Mouse (Mus musculus): ENCODE results near the gene Pdxk. TPM values are rescaled to one million over a fixed set of nuclear protein-coding genes. Genes with fewer than 3 reads are reported as not detected.

Gene Pdxk
- total RNA-seq, 1 experiment, result 10.3 TPM

- H3K4me1 ChIP-seq (ENCODE audit: control insufficient read depth in 2 of 2, insufficient read depth in 2 of 2, low read length in 2 of 2, poor library complexity in 1 of 2), result peaks cover 0 to 8% of the 10 kb centered on the region in 2 experiments; a peak in 1 of 4 replicates
Measured at GRCm38 (mm10) chr10:78401127-78401526, 63.6 kb downstream of the Pdxk start.

GRCm38 (mm10) chr10:78399090-78399657 is 65.6 kb downstream of the Pdxk start:
- in situ Hi-C loops (cut with MboI; ENCODE audit: low sequenced_read_pairs in 2 of 2, unreplicated experiment in 2 of 2), result no loop called here
- H3K9ac ChIP-seq (ENCODE audit: insufficient read depth, low read depth, low read length, poor library complexity, severe bottlenecking), result no peak overlapping the region; the same call in 1 of the 2 replicates
- H3K4me3 ChIP-seq (ENCODE audit: insufficient read depth in 1 of 2, low read depth in 1 of 2, low read length in 2 of 2, poor library complexity in 1 of 2, severe bottlenecking in 1 of 2), result no peak overlapping the region
- DNase-seq (ENCODE audit: low read depth, low spot score), result no peak
- no peaks in the 10 kb centered on the region for H3K9me3 ChIP-seq (ENCODE audit: control insufficient read depth, insufficient read depth, low read depth, low read length)
- H3K4me1 ChIP-seq (ENCODE audit: control insufficient read depth in 2 of 2, insufficient read depth in 2 of 2, low read length in 2 of 2, poor library complexity in 1 of 2), result peaks cover 0 to 11% of the 10 kb centered on the region in 2 experiments; a peak in 1 of 4 replicates
- TF ChIP-seq CHD2 (IDR thresholded peaks at IDR 0.05; ENCODE audit: low read depth, low read length) (no peak), ZNF384 (IDR thresholded peaks at IDR 0.05; ENCODE audit: low read depth, low read length) (no peak), ZC3H11A (IDR thresholded peaks at IDR 0.05; ENCODE audit: borderline replicate concordance, low read depth, low read length) (no peak), MAFK (IDR thresholded peaks at IDR 0.05; ENCODE audit: insufficient read depth, low read depth, low read length) (no peak), HCFC1 (IDR thresholded peaks at IDR 0.05; ENCODE audit: borderline replicate concordance, insufficient read depth, low read length) (no peak)
- H3K36me3 ChIP-seq (ENCODE audit: control insufficient read depth, insufficient read depth, low read length, poor library complexity, severe bottlenecking), result peaks cover 40% of the 10 kb centered on the region
- no peak overlapping the region for H3K27ac ChIP-seq (ENCODE audit: insufficient read depth, low read depth, low read length, poor library complexity, severe bottlenecking)

More at GRCm38 (mm10) chr10:78401127-78401526, 63.6 kb downstream of the Pdxk start:
- in situ Hi-C loops (cut with MboI; ENCODE audit: low sequenced_read_pairs in 2 of 2, unreplicated experiment in 2 of 2), result no loop called here
- no peak overlapping the region for H3K4me3 ChIP-seq (ENCODE audit: insufficient read depth in 1 of 2, low read depth in 1 of 2, low read length in 2 of 2, poor library complexity in 1 of 2, severe bottlenecking in 1 of 2)
- DNase-seq (ENCODE audit: low read depth, low spot score), result no peak
- H3K36me3 ChIP-seq (ENCODE audit: control insufficient read depth, insufficient read depth, low read length, poor library complexity, severe bottlenecking), result peaks cover 58% of the 10 kb centered on the region
- no peak overlapping the region for H3K9ac ChIP-seq (ENCODE audit: insufficient read depth, low read depth, low read length, poor library complexity, severe bottlenecking)
- TF ChIP-seq CHD2 (IDR thresholded peaks at IDR 0.05; ENCODE audit: low read depth, low read length), result no peak
- TF ChIP-seq MAFK (IDR thresholded peaks at IDR 0.05; ENCODE audit: insufficient read depth, low read depth, low read length), result no peak
- TF ChIP-seq ZC3H11A (IDR thresholded peaks at IDR 0.05; ENCODE audit: borderline replicate concordance, low read depth, low read length), result no peak
- TF ChIP-seq ZNF384 (IDR thresholded peaks at IDR 0.05; ENCODE audit: low read depth, low read length), result no peak
- no peak for TF ChIP-seq HCFC1 (IDR thresholded peaks at IDR 0.05; ENCODE audit: borderline replicate concordance, insufficient read depth, low read length)
- H3K9me3 ChIP-seq (ENCODE audit: control insufficient read depth, insufficient read depth, low read depth, low read length), result no peaks in the 10 kb centered on the region
- H3K27ac ChIP-seq (ENCODE audit: insufficient read depth, low read depth, low read length, poor library complexity, severe bottlenecking), result peak overlapping the region; percentile 34; the same call in 1 of the 2 replicates

GRCm38 (mm10) chr10:78396625-78396885 is 68.2 kb downstream of the Pdxk start:
- peaks cover 14% of the 10 kb centered on the region for H3K36me3 ChIP-seq (ENCODE audit: control insufficient read depth, insufficient read depth, low read length, poor library complexity, severe bottlenecking)
- peaks cover 0 to 11% of the 10 kb centered on the region in 2 experiments; a peak in 2 of 4 replicates for H3K4me1 ChIP-seq (ENCODE audit: control insufficient read depth in 2 of 2, insufficient read depth in 2 of 2, low read length in 2 of 2, poor library complexity in 1 of 2)
- H3K9ac ChIP-seq (ENCODE audit: insufficient read depth, low read depth, low read length, poor library complexity, severe bottlenecking), result no peak overlapping the region
- no peak overlapping the region for H3K27ac ChIP-seq (ENCODE audit: insufficient read depth, low read depth, low read length, poor library complexity, severe bottlenecking)
- TF ChIP-seq CHD2 (IDR thresholded peaks at IDR 0.05; ENCODE audit: low read depth, low read length) (no peak), ZC3H11A (IDR thresholded peaks at IDR 0.05; ENCODE audit: borderline replicate concordance, low read depth, low read length) (no peak), ZNF384 (IDR thresholded peaks at IDR 0.05; ENCODE audit: low read depth, low read length) (no peak), MAFK (IDR thresholded peaks at IDR 0.05; ENCODE audit: insufficient read depth, low read depth, low read length) (no peak)
- in situ Hi-C loops (cut with MboI; ENCODE audit: low sequenced_read_pairs in 2 of 2, unreplicated experiment in 2 of 2), result no loop called here
- no peak for DNase-seq (ENCODE audit: low read depth, low spot score)
- no peak overlapping the region for H3K4me3 ChIP-seq (ENCODE audit: insufficient read depth in 1 of 2, low read depth in 1 of 2, low read length in 2 of 2, poor library complexity in 1 of 2, severe bottlenecking in 1 of 2)
- H3K9me3 ChIP-seq (ENCODE audit: control insufficient read depth, insufficient read depth, low read depth, low read length), result no peaks in the 10 kb centered on the region

GRCm38 (mm10) chr10:78395819-78396624 is 68.8 kb downstream of the Pdxk start:
- in situ Hi-C loops (cut with MboI; ENCODE audit: low sequenced_read_pairs in 2 of 2, unreplicated experiment in 2 of 2), result no loop called here
- H3K36me3 ChIP-seq (ENCODE audit: control insufficient read depth, insufficient read depth, low read length, poor library complexity, severe bottlenecking), result peaks cover 9% of the 10 kb centered on the region
- no peak overlapping the region for H3K27ac ChIP-seq (ENCODE audit: insufficient read depth, low read depth, low read length, poor library complexity, severe bottlenecking)
- H3K9me3 ChIP-seq (ENCODE audit: control insufficient read depth, insufficient read depth, low read depth, low read length), result no peaks in the 10 kb centered on the region
- TF ChIP-seq CHD2 (IDR thresholded peaks at IDR 0.05; ENCODE audit: low read depth, low read length) (no peak), ZC3H11A (IDR thresholded peaks at IDR 0.05; ENCODE audit: borderline replicate concordance, low read depth, low read length) (no peak), ZNF384 (IDR thresholded peaks at IDR 0.05; ENCODE audit: low read depth, low read length) (no peak)
- DNase-seq (ENCODE audit: low read depth, low spot score), result peak; percentile 97
- H3K9ac ChIP-seq (ENCODE audit: insufficient read depth, low read depth, low read length, poor library complexity, severe bottlenecking), result no peak overlapping the region
- H3K4me3 ChIP-seq (ENCODE audit: insufficient read depth in 1 of 2, low read depth in 1 of 2, low read length in 2 of 2, poor library complexity in 1 of 2, severe bottlenecking in 1 of 2), result no peak overlapping the region
- peaks cover 0 to 11% of the 10 kb centered on the region in 2 experiments; a peak in 2 of 4 replicates for H3K4me1 ChIP-seq (ENCODE audit: control insufficient read depth in 2 of 2, insufficient read depth in 2 of 2, low read length in 2 of 2, poor library complexity in 1 of 2)
